Mouse (Mus musculus) liver, postnatal 0 days (tissue): Measurements from ENCODE around the gene 9930021J03Rik.

Experiments used
- CTCF ChIP-seq: sonication (generic); IDR thresholded peaks from 2 replicates; pipeline ENCODE4 v1.5.1; 2016; ENCODE audit warnings: antibody characterized with exemption, low read depth
- EP300 ChIP-seq: IDR thresholded peaks from 2 replicates; pipeline ENCODE4 v1.6.1; 2016; ENCODE audit warnings: antibody characterized with exemption, low read depth, mild to moderate bottlenecking

DNA sequence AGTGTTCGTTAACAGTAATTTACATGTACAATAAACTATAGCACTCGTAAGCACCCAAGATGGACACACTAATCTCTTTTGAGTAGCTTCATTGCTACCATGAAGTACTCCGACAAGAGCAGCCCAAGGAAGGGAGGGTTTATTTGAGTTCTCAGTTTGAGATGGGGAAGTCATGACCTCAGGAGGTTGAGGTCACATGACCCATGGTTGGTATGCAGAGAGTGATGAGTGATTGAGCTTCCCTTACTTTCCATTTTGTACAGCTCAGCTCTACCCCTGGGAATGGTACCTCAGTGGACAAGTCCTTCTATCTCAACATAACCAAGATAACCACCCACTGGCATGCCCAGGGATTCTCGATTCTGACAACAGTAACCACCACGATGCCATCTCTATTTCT lies 22.8 kb upstream of the 9930021J03Rik start:
- no peak for TF ChIP-seq EP300
- no peak for TF ChIP-seq CTCF
